Mouse (Mus musculus) erythroid progenitor cell, adult 5-6 weeks (primary cell): ENCODE data around the gene 2310034G01Rik. TPM values are rescaled to one million over a fixed set of nuclear protein-coding genes. Genes with fewer than 3 reads are reported as not detected.

Experiments
- ATAC-seq: replicated peaks from 2 replicates; pipeline ENCODE4 v1.8.0; 2016; ENCODE audit warnings: moderate number of reproducible peaks, mild to moderate bottlenecking, moderate TSS enrichment, inconsistent platforms; ENCODE audit not compliant: poor library complexity, low FRiP score, severe bottlenecking
- total RNA-seq, 2 experiments: library from RNA; stranded (forward) in 1 of 2; stranded (reverse) in 1 of 2; fragments of 150-400 nt in 1 of 2; fragments of 186-747, 209-891 nt in 1 of 2; gene quantifications; 2 replicates each; pipeline versions ENCODE4 v1.2.3 to v1.2.4; 2015 to 2017; ENCODE audit warnings: low replicate concordance in 2 of 2

Gene 2310034G01Rik
- total RNA-seq, 2 experiments from 2014 or later: not detected

DNA sequence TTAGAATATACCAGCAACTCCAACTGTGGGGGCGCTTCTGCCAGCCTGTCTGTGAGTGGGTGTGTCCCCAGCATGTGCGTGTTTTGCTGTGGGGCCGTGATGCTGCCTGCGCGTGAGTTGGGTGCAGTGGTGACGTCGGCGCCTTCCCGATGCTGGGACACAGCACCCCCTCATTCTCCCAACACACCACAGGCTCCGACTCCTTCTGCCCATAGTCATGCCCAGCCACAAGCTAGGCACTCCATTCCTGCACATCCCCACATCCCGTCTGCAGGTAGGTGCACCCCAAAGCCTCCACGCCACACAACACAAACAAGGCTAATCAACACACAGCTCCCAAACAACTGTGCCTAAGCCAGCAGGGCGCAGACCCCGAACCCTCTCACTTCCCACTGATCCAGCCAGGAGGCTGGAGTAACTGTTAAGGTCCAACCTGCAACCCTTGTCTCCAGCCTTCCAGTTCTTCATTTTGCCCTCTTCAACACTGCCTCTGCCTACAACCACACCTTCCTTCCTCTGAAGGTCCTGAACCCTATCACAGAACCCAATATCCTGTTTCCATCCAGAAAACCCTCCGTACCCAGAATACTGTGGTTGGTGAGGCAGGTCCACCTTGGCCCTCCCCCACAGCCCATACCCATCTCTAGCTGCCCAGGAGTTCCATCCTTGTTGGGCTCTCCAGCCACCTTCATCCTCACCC, 33.1 kb downstream of the 2310034G01Rik start:
- no peak for ATAC-seq

DNA sequence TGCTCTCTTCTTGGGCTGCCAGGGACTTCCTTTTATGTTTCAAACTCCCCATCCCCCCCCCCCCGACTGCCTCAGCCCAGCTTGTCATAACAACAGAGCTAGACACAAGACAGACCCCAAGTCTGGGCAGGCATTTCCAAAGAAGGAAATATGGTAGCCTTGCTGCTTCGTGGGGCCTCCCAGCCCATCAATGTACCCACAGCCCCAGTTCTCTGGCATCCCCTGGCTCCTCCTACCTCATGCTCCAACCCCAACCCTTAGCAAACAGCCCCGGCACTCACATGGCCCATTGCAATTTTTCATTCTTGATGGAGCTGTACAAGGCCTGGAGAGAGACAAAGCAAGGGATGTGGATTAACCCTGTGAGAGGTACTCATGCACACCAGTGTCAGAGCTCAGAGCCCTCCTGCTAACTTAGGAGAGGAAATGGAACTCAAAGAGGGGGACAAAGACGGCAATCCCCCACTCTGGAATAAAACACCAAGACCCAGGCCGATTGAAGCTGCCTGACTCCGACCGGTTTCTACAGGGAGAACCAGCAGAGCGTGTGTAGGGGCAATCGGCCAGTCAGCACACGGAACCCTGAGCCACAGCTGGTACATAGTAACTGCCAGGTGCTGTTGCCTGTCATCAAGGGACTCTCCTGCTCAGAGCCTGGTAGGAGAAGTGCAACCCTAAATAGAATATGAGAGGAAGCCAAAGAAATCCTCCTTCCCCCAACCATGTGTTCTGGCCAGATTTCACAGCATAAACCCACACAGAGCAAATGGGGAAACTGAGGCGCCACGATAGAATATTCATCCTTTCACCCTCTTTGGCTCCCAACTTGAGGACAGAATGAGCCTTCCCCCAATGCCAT, 34.1 kb downstream of the 2310034G01Rik start:
- ATAC-seq: no peak

DNA sequence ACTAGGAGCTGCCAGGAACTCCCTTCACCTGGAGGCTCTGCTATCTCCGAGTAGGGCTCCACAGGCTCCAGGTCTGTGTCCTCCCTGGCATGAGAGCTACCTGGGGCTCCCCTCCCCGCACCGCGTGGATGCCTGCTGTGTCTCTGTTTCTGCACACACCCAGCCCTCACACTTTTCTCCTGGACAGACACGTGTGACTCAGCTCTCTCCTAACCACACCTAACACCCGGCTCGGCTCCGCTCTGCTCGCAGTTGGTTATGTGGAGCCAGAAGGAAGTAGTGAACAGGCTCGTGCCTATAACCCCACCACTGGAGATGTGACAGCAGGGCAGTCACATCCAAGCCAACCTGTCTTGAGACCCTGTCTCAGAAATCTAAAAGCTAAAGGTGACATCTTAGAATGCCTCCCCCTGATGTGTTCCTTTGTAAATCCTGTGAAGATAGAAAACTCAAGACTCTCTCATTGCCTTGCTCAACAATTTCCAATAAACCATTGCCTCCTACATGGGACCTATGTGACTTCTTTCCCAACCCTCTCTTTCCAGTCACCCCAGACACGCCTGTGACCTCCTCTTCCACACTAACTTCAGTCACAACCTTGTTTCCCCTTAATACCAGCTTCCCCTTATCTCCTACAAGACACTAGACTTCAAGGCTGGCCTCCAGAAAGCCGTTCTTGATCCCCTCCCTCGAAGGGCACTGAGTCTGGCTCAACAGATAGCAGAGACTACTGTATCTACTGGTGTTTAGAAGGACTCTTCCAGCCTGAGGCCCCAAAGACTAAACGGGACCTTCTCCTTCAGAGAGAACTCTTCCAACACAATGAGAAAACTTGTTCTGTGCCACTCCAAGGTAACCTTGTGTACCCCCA, 35.0 kb downstream of the 2310034G01Rik start:
- peak; percentile 77 for ATAC-seq

DNA sequence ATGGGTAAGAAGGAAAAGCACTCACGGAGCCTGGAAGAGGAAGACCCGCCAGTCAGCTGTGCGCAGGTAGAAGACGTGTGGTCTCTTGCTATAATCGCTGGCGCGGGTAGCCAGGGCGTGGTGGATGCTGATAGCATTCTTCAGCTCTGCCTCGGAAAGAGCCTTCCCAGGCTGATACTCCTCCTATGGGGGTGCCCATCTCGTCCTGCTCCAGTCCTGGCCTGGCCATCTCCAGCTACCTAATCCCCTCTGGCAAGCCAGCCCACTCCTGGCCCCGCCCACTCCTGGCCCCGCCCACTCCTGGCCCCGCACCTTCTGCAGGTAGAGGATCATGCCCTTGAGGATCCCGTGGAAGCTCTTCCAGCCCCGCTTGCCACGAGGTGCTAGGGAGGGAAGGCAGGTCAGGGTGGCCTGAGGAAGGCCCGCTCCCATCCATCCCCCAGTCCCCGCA, 35.9 kb downstream of the 2310034G01Rik start:
- ATAC-seq: peak; percentile 23; the same call in 1 of the 2 replicates

DNA sequence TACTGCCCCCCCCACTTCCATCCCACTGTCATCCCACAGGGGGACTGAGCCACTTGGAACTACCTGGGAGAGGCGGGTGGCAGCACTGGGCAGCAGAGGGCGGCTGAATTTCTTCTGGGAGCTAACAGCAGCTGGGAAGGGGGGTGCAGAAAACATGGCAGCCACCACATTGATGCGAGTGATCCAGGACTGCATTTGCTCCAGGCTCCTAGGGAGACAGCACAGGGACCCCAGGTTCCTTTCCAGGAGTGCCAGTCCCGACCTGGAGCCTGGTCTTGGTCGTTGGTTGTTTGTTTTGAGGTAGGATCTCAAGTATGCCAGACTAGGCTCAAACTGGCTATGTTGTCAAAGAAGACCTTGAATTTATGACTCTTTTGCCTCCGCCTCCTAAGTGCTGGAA, 36.5 kb downstream of the 2310034G01Rik start:
- ATAC-seq: no peak

DNA sequence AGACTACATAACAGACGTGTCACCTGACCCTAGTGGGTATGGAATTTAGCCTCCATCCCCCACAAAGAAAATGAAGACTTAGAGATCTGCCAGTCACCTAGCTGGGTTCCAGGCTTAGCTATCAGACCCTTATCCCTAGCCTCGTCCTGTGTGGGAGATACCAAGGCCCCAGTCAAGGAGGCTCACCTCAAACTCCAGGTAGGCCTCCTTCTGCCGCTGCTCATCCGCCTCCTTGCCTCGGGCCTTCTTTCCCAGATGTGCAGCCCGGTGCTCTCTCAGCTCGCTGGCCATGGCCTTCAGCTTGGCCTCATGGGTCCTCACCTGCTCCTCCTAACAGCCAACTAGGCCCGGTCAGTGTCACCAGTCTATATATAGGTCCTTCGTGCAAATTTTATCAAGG, 37.0 kb downstream of the 2310034G01Rik start:
- ATAC-seq: no peak

DNA sequence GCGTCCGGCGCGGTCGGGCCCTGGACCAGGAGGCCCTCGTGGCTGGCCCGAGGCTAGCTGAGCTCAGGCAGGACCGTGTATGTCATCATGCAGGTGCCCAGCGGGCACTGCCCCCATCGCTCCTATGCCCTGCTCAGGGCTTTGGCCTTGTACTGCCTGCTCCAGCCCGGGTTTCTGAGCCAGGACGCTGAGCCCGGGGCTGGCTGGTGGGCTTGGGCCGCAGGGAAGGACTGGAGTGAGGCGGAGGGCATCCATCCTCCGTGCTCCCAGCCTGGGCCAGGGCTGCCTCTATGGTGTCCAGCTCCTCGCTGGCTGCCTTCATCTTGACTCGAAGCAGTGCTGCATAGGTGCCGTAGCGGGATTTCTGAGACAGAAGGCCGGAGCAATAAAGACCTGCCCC, 37.5 kb downstream of the 2310034G01Rik start:
- ATAC-seq: no peak

DNA sequence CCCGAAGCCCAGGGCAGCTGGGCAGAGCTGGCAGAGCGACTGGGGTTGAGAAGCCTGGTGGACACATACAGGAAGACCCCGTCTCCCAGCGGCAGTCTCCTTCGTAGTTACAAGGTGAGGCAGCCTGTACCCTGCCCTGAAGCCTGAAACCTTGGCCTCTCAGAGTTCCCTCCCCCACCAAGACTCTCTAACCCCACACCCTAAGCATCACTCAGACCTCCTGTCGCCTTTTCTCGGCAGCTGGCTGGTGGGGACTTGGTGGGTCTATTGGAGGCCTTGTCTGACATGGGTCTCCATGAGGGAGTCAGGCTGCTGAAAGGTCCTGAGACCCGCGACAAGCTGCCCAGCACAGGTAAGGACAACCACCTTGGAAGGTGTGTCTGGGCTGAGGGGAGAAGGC, 38.8 kb downstream of the 2310034G01Rik start:
- ATAC-seq: no peak

DNA sequence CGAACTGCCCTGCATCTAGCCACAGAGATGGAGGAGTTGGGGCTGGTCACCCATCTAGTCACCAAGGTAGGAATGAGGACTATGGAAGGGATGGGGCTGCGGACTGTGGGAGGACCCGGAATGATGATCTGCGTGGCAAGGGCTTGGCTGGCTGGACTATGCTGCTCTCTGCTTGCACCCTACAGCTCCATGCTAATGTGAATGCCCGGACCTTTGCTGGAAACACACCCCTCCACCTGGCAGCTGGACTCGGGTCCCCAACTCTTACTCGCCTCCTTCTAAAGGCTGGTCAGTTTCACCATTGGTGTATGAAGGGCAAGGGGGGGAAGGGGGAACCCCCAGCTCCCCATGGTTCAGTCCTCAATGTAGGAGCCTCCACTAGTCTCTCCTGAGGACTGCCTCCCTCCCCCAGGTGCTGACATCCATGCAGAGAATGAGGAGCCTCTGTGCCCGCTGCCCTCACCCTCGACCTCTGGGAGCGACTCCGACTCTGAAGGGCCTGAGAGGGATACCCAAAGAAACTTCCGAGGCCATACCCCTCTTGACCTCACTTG, 39.7 kb downstream of the 2310034G01Rik start:
- ATAC-seq: no peak

DNA sequence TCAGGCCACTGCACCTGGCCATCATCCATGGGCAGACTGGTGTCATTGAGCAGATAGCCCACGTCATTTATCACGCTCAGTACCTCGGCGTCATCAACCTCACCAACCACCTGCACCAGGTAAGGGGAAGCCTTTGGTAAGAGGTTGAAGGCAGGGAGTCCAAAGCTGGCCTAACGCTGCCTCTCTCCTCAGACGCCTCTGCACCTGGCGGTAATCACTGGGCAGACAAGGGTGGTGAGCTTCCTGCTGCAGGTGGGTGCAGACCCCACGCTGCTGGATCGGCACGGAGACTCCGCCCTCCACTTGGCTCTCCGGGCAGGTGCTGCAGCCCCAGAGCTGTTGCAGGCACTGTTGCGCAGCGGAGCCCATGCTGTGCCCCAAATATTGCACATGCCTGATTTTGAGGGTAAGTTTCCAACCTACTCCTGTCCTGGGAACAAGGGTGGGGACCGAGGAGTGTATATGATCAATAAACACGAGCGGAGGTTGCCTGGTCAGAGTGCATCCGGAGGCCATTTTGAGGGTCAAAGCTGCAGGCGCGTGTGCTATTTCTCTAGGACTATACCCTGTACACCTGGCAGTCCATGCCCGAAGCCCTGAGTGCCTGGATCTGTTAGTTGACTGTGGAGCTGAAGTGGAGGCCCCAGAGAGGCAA, 40.3 kb downstream of the 2310034G01Rik start:
- no peak for ATAC-seq

DNA sequence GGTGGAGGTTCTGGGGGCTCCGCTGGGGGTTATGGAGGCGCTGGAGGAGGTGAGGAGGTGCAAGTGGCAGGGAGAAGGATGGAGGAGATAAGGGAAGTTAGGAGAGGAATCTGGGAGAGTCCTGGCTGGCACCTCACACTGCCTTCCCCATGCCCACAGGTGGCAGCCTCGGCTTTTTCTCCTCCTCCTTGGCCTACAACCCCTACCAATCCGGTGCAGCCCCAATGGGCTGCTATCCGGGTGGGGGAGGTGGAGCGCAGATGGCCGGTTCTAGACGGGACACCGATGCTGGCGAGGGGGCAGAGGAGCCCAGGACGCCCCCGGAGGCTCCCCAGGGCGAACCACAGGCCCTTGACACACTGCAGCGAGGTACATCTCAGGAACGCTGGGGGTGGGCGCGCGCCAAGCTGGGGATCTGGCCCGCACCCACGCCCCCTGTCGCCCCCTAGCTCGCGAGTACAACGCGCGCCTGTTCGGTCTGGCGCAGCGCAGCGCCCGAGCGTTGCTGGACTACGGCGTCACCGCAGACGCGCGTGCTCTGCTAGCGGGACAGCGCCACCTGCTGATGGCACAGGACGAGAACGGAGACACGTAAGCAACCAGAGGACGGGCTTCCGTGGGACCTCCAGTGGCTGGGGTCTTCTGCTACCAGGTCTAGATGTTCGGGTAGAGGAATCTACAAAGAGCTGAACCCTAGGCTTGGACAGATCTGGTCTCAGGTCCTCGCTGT, 41.2 kb downstream of the 2310034G01Rik start:
- peak; percentile 48 for ATAC-seq

DNA sequence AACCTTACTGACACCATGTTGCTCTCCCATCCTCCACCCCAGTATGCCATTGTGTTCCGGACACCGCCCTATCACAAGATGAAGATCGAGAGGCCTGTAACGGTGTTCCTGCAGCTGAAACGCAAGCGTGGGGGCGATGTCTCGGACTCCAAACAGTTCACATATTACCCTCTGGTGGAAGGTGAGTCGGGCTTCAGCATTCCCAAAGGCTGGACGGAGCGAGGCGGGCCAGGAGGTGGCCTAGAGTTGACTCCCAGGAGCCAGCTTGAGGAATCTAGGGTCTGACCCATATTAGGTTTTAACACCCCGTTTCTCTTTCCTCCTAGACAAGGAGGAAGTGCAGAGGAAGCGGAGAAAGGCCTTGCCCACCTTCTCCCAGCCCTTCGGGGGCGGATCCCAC, 41.8 kb downstream of the 2310034G01Rik start:
- no peak for ATAC-seq

DNA sequence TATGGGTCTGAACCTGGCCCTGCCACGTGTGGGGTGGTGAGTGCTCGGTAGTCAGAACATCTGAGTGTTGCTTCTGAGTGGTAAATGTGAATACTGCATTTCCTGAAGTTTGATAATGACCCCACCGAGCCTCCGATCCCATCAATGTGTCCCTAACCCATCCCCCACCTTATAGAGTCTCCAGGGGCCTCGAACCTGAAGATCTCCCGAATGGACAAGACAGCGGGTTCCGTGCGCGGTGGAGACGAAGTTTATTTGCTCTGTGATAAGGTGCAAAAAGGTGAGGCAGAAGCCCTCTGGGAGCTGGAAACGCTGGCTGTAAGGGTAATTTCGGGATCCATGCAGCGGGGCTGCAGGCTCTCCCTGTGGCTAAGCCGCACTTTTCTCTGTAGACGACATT, 42.3 kb downstream of the 2310034G01Rik start:
- no peak for ATAC-seq

DNA sequence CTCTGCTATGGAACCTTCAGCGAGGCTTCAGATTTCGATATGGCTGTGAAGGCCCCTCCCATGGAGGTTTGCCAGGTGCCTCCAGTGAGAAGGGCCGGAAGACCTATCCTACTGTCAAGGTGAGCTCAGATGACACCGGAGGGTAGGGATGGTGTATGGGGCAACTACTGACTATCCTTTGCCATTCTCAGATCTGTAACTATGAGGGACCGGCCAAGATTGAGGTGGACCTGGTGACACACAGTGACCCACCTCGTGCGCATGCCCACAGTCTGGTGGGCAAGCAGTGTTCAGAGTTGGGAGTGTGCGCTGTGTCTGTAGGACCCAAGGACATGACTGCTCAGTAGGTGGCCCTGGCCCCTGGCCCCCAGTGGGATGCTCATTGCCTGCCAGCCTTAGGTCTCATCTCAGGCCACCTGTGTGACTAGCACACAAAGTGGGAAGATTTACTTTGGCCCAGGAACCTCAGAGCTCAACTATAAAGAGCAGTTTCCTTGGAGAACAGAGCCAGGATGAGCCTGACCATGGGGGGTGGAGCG, 43.3 kb downstream of the 2310034G01Rik start:
- no peak for ATAC-seq

DNA sequence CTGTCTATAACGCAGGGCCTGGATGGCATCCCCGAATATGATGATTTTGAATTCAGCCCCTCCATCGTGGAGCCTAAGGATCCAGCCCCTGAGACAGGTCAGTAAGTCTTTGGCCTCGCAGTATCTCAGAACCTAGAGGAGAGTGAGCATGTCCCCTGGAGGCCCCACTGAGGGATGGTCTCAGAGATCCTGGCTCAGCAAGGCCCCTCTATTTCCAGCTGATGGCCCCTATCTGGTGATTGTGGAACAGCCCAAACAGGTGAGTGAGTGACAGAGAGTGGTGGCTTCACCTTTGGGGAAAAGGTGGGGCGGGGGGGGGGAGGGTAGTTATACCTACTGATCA, 43.9 kb downstream of the 2310034G01Rik start:
- no peak for ATAC-seq

DNA sequence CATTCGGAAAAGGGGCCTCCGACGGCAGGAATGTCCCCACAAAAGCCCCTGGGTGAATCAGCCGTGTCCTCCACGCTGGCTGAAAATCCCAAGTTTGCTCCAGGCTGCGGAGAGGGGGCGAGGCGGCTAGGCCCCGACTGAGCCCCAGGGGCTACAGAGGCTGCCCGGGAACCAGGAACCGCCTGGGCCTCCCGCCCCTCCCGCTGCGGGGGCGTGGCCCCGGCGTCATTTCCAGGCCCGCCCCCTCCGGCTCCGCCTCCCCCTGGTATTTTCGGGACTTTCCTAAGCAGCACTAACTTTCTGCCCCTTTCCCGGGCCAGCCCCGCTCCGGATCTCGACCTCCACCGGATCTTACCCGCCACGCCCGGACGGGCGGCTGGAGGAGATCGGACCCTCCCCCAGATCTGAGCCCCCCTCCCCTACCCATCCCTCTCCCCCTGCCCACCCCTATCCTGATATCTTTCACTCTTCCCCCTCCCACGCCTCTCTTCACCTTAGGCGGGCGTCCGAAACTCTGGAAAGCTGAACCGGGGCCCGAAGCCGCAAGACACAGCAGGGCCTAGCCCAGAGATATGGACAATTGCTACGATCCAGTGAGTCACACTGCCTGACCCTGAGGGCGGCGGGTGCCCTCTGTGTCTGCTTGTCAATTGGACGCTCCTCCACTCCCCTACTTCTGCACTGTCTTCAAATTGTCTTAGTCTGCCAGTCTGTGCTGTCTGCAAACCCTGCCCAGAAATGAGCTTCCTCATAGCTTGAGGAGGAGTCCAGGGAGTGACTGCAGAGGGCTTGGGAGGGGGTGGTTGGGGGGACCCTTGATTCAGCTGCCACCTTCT, 44.5 kb downstream of the 2310034G01Rik start:
- ATAC-seq: peak; percentile 70

DNA sequence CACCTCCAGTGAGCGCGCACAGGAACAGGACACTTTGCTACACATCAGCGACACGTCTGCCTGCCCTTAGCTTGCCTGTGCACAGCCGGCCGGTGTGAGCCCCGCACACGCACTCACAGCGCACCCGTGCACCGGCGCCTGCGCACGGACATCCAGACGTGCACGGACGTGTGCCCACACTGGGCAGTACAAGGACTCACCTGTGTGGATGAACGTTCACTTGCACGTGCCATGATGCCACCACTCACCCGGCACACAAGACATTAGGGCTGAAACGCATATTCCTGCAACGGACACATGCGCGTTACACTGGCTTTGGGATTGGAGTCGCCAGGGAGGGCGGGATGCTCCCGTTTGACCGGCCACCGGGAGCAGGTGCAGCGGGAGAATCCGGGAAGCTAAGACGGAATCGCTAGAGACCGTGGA, 45.2 kb downstream of the 2310034G01Rik start:
- ATAC-seq: peak; percentile 12
